Mouse (Mus musculus): ENCODE data around the gene Gabrr3.

- no peak for TF ChIP-seq CTCF (IDR thresholded peaks at IDR 0.05; ENCODE audit: extremely low read depth, insufficient read depth, low read length)
- no peak for TF ChIP-seq POLR2A (IDR thresholded peaks at IDR 0.05; ENCODE audit: extremely low read depth, insufficient read depth, low read length)
Measured at GRCm38 (mm10) chr16:59393300-59393699, 13.8 kb upstream of the Gabrr3 start.
